Mouse (Mus musculus) stomach, embryonic 15.5 days (tissue): Measurements from ENCODE around the gene Barhl1. TPM values are rescaled to one million over a fixed set of nuclear protein-coding genes. Genes with fewer than 3 reads are reported as not detected.
A peak's percentile ranks its signal among the peaks of the same experiment; 100 is the strongest.

Experiments
- ATAC-seq: fragments of 200-750 bp; cut with Nextera tagmentation; 2 replicates; pipeline ENCODE4 v1.8.0; 2017; ENCODE audit warnings: low read depth, moderate number of reproducible peaks, moderate TSS enrichment; ENCODE audit not compliant: insufficient read depth, low FRiP score
- H3K27ac ChIP-seq: fragments of 300-500 bp; sonication (generic); 2 replicates; pipeline ENCODE4 v1.5.1; 2015; ENCODE audit warnings: mild to moderate bottlenecking, inconsistent platforms
- H3K27me3 ChIP-seq: fragments of 300-500 bp; sonication (generic); replicated peaks from 2 replicates; pipeline ENCODE4 v1.6.1; 2015; ENCODE audit warnings: inconsistent platforms
- H3K36me3 ChIP-seq: fragments of 300-500 bp; sonication (generic); 2 replicates; pipeline ENCODE4 v1.6.1; 2015; ENCODE audit warnings: inconsistent platforms
- H3K4me1 ChIP-seq: fragments of 300-500 bp; sonication (generic); 2 replicates; pipeline ENCODE4 v1.6.1; 2015; ENCODE audit warnings: inconsistent platforms
- H3K4me2 ChIP-seq: fragments of 300-500 bp; sonication (generic); 2 replicates; pipeline ENCODE4 v1.6.1; 2015; ENCODE audit warnings: mild to moderate bottlenecking, inconsistent platforms
- H3K4me3 ChIP-seq: fragments of 300-500 bp; sonication (generic); replicated peaks from 2 replicates; pipeline ENCODE4 v1.5.1; 2015; ENCODE audit warnings: inconsistent platforms
- H3K9ac ChIP-seq: fragments of 300-500 bp; sonication (generic); 2 replicates; pipeline ENCODE4 v1.6.1; 2015; ENCODE audit warnings: inconsistent platforms
- H3K9me3 ChIP-seq: fragments of 300-500 bp; sonication (generic); 2 replicates; pipeline ENCODE4 v1.6.1; 2016; ENCODE audit warnings: inconsistent platforms
- WGBS: fragments of 180-500 bp; shearing (Covaris S2); methylation state at CpG from one replicate; pipeline ENCODE4 v1.1.7; 2015; 5-methylcytosine and 5-hydroxymethylcytosine counted together
- polyA plus RNA-seq: library from polyadenylated mRNA; unstranded; fragments of >200 nt; fragmentation: Nextera tagmentation; extraction: Ambion mirVana; gene quantifications from 2 replicates; pipeline ENCODE4 v1.2.1, GENCODE M21; 2015

Barhl1 gene
- polyA plus RNA-seq, 1 experiment from 2014 or later: 0.12 TPM

GRCm38 (mm10) chr2:28923912-28924311 is 7.4 kb upstream of the Barhl1 start:
- 4% methylated on average over 4 of the region's 4 CpGs for WGBS
- peaks cover 28% of the 10 kb centered on the region for H3K27me3 ChIP-seq
- ATAC-seq: no peak

GRCm38 (mm10) chr2:28919001-28919400 is 2.5 kb upstream of the Barhl1 start:
- Histone ChIP-seq H3K4me2 (no peak overlapping the region), H3K27me3 (peaks cover 75% of the 10 kb centered on the region), H3K4me3 (no peak overlapping the region), H3K9me3 (no peaks in the 10 kb centered on the region), H3K9ac (no peak overlapping the region), H3K27ac (no peak overlapping the region), H3K36me3 (no peaks in the 10 kb centered on the region), H3K4me1 (0 out of 2 replicates have a peak, but pooled peaks cover 4% of the 10 kb centered on the region)
- WGBS: 5% methylated on average over 4 of the region's 4 CpGs
- ATAC-seq: no peak

More at GRCm38 (mm10) chr2:28923912-28924311, 7.4 kb upstream of the Barhl1 start:
- no peak overlapping the region for H3K4me2 ChIP-seq
- no peaks in the 10 kb centered on the region for H3K36me3 ChIP-seq
- H3K4me3 ChIP-seq: no peak overlapping the region
- H3K27ac ChIP-seq: no peak overlapping the region
- no peaks in the 10 kb centered on the region for H3K4me1 ChIP-seq
- H3K9ac ChIP-seq: no peak overlapping the region
- H3K9me3 ChIP-seq: no peaks in the 10 kb centered on the region

- no peaks in the 10 kb centered on the region for H3K9me3 ChIP-seq
- 1% methylated on average over 73 of the region's 73 CpGs for WGBS
- peak overlapping the region; percentile 24 for H3K4me2 ChIP-seq
- no peak for ATAC-seq
- no peak overlapping the region for H3K27ac ChIP-seq
- H3K4me1 ChIP-seq: 0 out of 2 replicates have a peak, but pooled peaks cover 4% of the 10 kb centered on the region
- H3K9ac ChIP-seq: no peak overlapping the region
- H3K36me3 ChIP-seq: no peaks in the 10 kb centered on the region
- H3K4me3 ChIP-seq: no peak overlapping the region; the same call in 1 of the 2 replicates
- peaks cover 84% of the 10 kb centered on the region for H3K27me3 ChIP-seq
Observed at GRCm38 (mm10) chr2:28917518-28918361, 1.3 kb upstream of the Barhl1 start.

GRCm38 (mm10) chr2:28917156-28917517 is 669 bp upstream of the Barhl1 start:
- H3K36me3 ChIP-seq: no peaks in the 10 kb centered on the region
- H3K27me3 ChIP-seq: peaks cover 83% of the 10 kb centered on the region
- WGBS: 7% methylated on average over 11 of the region's 11 CpGs
- H3K4me3 ChIP-seq: no peak overlapping the region
- no peak for ATAC-seq
- H3K9ac ChIP-seq: no peak overlapping the region
- no peak overlapping the region for H3K27ac ChIP-seq
- H3K4me2 ChIP-seq: no peak overlapping the region
- 0 out of 2 replicates have a peak, but pooled peaks cover 4% of the 10 kb centered on the region for H3K4me1 ChIP-seq
- no peaks in the 10 kb centered on the region for H3K9me3 ChIP-seq

GRCm38 (mm10) chr2:28915768-28916512 is 528 bp downstream of the Barhl1 start:
- Histone ChIP-seq H3K4me1 (0 out of 2 replicates have a peak, but pooled peaks cover 4% of the 10 kb centered on the region), H3K36me3 (no peaks in the 10 kb centered on the region), H3K27ac (no peak overlapping the region), H3K9ac (no peak overlapping the region), H3K9me3 (no peaks in the 10 kb centered on the region), H3K27me3 (peaks cover 91% of the 10 kb centered on the region), H3K4me2 (peak overlapping the region; percentile 23; the same call in 1 of the 2 replicates), H3K4me3 (no peak overlapping the region)
- WGBS: 2% methylated on average over 49 of the region's 50 CpGs
- ATAC-seq: peak; percentile 79

- no peak overlapping the region for H3K4me3 ChIP-seq
- no peak overlapping the region for H3K4me2 ChIP-seq
- ATAC-seq: no peak
- no peak overlapping the region for H3K9ac ChIP-seq
- no peak overlapping the region for H3K27ac ChIP-seq
- peaks cover 94% of the 10 kb centered on the region for H3K27me3 ChIP-seq
- H3K9me3 ChIP-seq: no peaks in the 10 kb centered on the region
- H3K4me1 ChIP-seq: 0 out of 2 replicates have a peak, but pooled peaks cover 4% of the 10 kb centered on the region
- WGBS: 4% methylated on average over 22 of the region's 22 CpGs
- H3K36me3 ChIP-seq: no peaks in the 10 kb centered on the region
Observed at GRCm38 (mm10) chr2:28915104-28915738, 1.2 kb downstream of the Barhl1 start.

- Histone ChIP-seq H3K4me2 (no peak overlapping the region), H3K27me3 (peaks cover 97% of the 10 kb centered on the region), H3K36me3 (no peaks in the 10 kb centered on the region), H3K4me3 (no peak overlapping the region), H3K9me3 (no peaks in the 10 kb centered on the region), H3K9ac (no peak overlapping the region), H3K4me1 (peaks cover 7% of the 10 kb centered on the region; the same call in 1 of the 2 replicates), H3K27ac (no peak overlapping the region)
- no peak for ATAC-seq
- WGBS: 9% methylated on average over 2 of the region's 2 CpGs
Observed at GRCm38 (mm10) chr2:28914121-28914520, 2.3 kb downstream of the Barhl1 start.

- WGBS: under 1% methylated on average over 4 of the region's 4 CpGs
- H3K27me3 ChIP-seq: peaks cover 97% of the 10 kb centered on the region
Observed at GRCm38 (mm10) chr2:28912961-28913360, 3.5 kb downstream of the Barhl1 start.

GRCm38 (mm10) chr2:28912039-28912700 is 4.3 kb downstream of the Barhl1 start:
- H3K27me3 ChIP-seq: peaks cover 97% of the 10 kb centered on the region
- H3K9me3 ChIP-seq: no peaks in the 10 kb centered on the region
- H3K4me1 ChIP-seq: peaks cover 19% of the 10 kb centered on the region; the same call in 1 of the 2 replicates
- WGBS: 2% methylated on average over 33 of the region's 33 CpGs
- no peak overlapping the region for H3K9ac ChIP-seq
- H3K4me3 ChIP-seq: no peak overlapping the region
- H3K36me3 ChIP-seq: no peaks in the 10 kb centered on the region
- H3K27ac ChIP-seq: no peak overlapping the region
- no peak overlapping the region for H3K4me2 ChIP-seq
- ATAC-seq: no peak

More at GRCm38 (mm10) chr2:28912961-28913360, 3.5 kb downstream of the Barhl1 start:
- Histone ChIP-seq H3K4me1 (peaks cover 18% of the 10 kb centered on the region; the same call in 1 of the 2 replicates), H3K27ac (no peak overlapping the region), H3K4me3 (no peak overlapping the region), H3K9ac (no peak overlapping the region), H3K4me2 (no peak overlapping the region), H3K9me3 (no peaks in the 10 kb centered on the region), H3K36me3 (no peaks in the 10 kb centered on the region)
- ATAC-seq: no peak

- ATAC-seq: no peak
- no peak overlapping the region for H3K4me3 ChIP-seq
- H3K27ac ChIP-seq: no peak overlapping the region
- H3K9ac ChIP-seq: no peak overlapping the region
- peaks cover 95% of the 10 kb centered on the region for H3K27me3 ChIP-seq
- H3K4me2 ChIP-seq: no peak overlapping the region
- WGBS: 3% methylated on average over 44 of the region's 44 CpGs
- H3K36me3 ChIP-seq: no peaks in the 10 kb centered on the region
- peaks cover 18% of the 10 kb centered on the region; the same call in 1 of the 2 replicates for H3K4me1 ChIP-seq
- no peaks in the 10 kb centered on the region for H3K9me3 ChIP-seq
Observed at GRCm38 (mm10) chr2:28911331-28912038, 5.0 kb downstream of the Barhl1 start.

- Histone ChIP-seq H3K27ac (no peak overlapping the region), H3K9ac (no peak overlapping the region), H3K9me3 (no peaks in the 10 kb centered on the region), H3K4me2 (no peak overlapping the region), H3K36me3 (no peaks in the 10 kb centered on the region), H3K4me3 (no peak overlapping the region), H3K27me3 (peaks cover 90% of the 10 kb centered on the region), H3K4me1 (peaks cover 16% of the 10 kb centered on the region; the same call in 1 of the 2 replicates)
- WGBS: 12% methylated on average over 3 of the region's 3 CpGs
- no peak for ATAC-seq
Observed at GRCm38 (mm10) chr2:28910877-28911276, 5.6 kb downstream of the Barhl1 start.
